In the genomic region with DNA sequence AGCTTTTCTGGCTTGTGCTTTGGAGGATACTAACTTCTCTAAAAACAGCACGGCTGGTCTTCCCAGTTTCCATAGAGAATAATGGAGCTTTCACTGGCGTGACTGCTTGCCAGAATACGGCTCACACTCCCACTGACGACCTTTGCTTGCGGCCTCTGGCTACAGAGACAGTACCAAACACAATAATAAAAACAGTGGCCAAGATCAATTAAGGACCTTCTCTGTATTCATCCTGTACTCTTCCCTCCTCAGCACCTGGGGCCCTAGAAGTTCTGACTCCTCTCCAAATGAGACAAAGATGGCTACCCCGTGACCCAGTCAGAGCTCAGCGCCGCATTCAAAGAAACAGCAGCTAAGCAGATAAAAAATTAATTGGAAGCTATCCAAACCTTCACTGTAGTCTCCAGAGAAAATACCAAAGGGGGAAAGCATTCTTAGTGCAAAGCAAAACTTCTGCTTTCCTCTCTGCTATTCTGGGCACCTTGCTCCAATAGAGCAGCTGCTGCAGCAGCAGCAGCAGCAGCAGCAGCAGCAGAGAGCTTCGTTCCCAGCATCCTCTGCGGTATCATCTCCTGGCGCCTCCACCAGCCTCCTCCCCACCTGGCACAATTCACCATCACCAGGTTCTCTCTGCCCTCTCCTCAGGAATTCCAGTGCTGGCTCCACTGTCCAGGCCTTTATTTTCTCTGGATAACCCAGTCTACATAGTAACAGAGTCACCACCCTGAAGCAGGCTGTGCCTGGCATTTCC, we compare ENCODE assay signal across 9 mouse cellular contexts. TPM values are rescaled to one million over a fixed set of nuclear protein-coding genes. Genes with fewer than 3 reads are reported as not detected.
DNase-seq lines count a peak whose midpoint lies in the region; ATAC-seq and TF ChIP-seq lines count a peak whose summit lies in the region.
"Had no signal": no experiment of that assay in that cellular context is flagged by ENCODE, and none has a peak within 500 bp of the region (broad histone marks: within the 10 kb centered on the region; RNA-seq: fewer than 3 reads in every experiment).

No protein-coding gene starts in this region.

- TF ChIP-seq CTCF in left cerebral cortex, adult 2 months (IDR thresholded peaks at IDR 0.05), result no peak

- DNase-seq in layer of hippocampus, postnatal 14 days (ENCODE audit: low spot score in 2 of 2), result peak; percentile 12 to 19
- DNase-seq in layer of hippocampus, adult 9-10 months (ENCODE audit: low spot score), result no peak
- peak; percentile 30 for DNase-seq in gastrocnemius, postnatal 10 days
- DNase-seq in heart, postnatal 25 days (ENCODE audit: low spot score), result peak; percentile 9
- DNase-seq in cerebellum, adult 18-20 months, result no peak
- no peak for DNase-seq in left cerebral cortex, adult 2 months (ENCODE audit: extremely low spot score in 1 of 2, low spot score in 2 of 2)
- no peak for DNase-seq in adrenal gland, postnatal 36 days

- H3K4me2 ChIP-seq in midbrain, embryonic 16.5 days (ENCODE audit: low read length), result no peak overlapping the region
- H3K4me2 ChIP-seq: neural tube, embryonic 12.5 days had no signal

- no peak overlapping the region for H3K9ac ChIP-seq in midbrain, embryonic 16.5 days (ENCODE audit: low read depth, low read length)
- H3K9ac ChIP-seq: neural tube, embryonic 12.5 days had no signal

- peak; percentile 67 for ATAC-seq in midbrain, embryonic 16.5 days

- no peaks in the 10 kb centered on the region for H3K36me3 ChIP-seq in midbrain, embryonic 16.5 days (ENCODE audit: control insufficient read depth, insufficient read depth, low read length)
- H3K36me3 ChIP-seq: neural tube, embryonic 12.5 days had no signal

- peak overlapping the region; percentile 31 for H3K27ac ChIP-seq in midbrain, embryonic 16.5 days (ENCODE audit: low read length)
- no peak overlapping the region for H3K27ac ChIP-seq in left cerebral cortex, adult 2 months
- H3K27ac ChIP-seq: neural tube, embryonic 12.5 days had no signal

- WGBS in midbrain, embryonic 16.5 days, result 46% methylated on average over 11 of the region's 11 CpGs

- no peaks in the 10 kb centered on the region for H3K9me3 ChIP-seq in midbrain, embryonic 16.5 days (replicated peaks; ENCODE audit: control insufficient read depth, low read length, poor library complexity, severe bottlenecking)
- H3K9me3 ChIP-seq: neural tube, embryonic 12.5 days had no signal

- H3K27me3 ChIP-seq in midbrain, embryonic 16.5 days (ENCODE audit: control insufficient read depth, insufficient read depth, low read depth, low read length), result no peaks in the 10 kb centered on the region
- H3K27me3 ChIP-seq: neural tube, embryonic 12.5 days had no signal

- peaks cover 5% of the 10 kb centered on the region; the same call in 1 of the 2 replicates for H3K4me1 ChIP-seq in midbrain, embryonic 16.5 days (ENCODE audit: control insufficient read depth, insufficient read depth, low read length)

- intact Hi-C loops in heart, postnatal 25 days (cut with DNase I), result no loop called here
- intact Hi-C loops in left cerebral cortex, adult 2 months (cut with DNase I), result no loop called here

- no peak overlapping the region for H3K4me3 ChIP-seq in midbrain, embryonic 16.5 days (ENCODE audit: low read depth, low read length)
- no peak overlapping the region for H3K4me3 ChIP-seq in left cerebral cortex, adult 2 months
- H3K4me3 ChIP-seq: neural tube, embryonic 12.5 days had no signal

RNA-seq across cellular contexts. Expression of a gene that starts 20.6 kb away (rescaled TPM):
- 1 to 10 TPM; 2.7 to 2.9 TPM for total RNA-seq in layer of hippocampus, postnatal 14 days (2021)
- 1 to 10 TPM; 4.5 to 5.5 TPM for total RNA-seq in gastrocnemius, postnatal 10 days (2021)
- under 1 TPM; 0.52 to 0.61 TPM for total RNA-seq in heart, postnatal 25 days (2021)
- 0.20 and 0.26 TPM in 2 replicates for polyA plus RNA-seq in midbrain, embryonic 16.5 days (2015; fragmentation: Nextera tagmentation; extraction: Ambion mirVana)
- total RNA-seq in left cerebral cortex, adult 2 months (2021), result 1 to 10 TPM; 2.5 to 3.0 TPM
- total RNA-seq in adrenal gland, postnatal 36 days (2021), result 1 to 10 TPM; 2.4 to 3.3 TPM

RNA-seq across cellular contexts. Expression of a gene that starts 26.9 kb away (rescaled TPM):
- total RNA-seq in layer of hippocampus, postnatal 14 days (2021), result not detected
- total RNA-seq in gastrocnemius, postnatal 10 days (2021), result not detected
- total RNA-seq in heart, postnatal 25 days (2021), result not detected
- not detected in 2 replicates for polyA plus RNA-seq in midbrain, embryonic 16.5 days (2015; fragmentation: Nextera tagmentation; extraction: Ambion mirVana)
- total RNA-seq in left cerebral cortex, adult 2 months (2021), result not detected
- not detected for total RNA-seq in adrenal gland, postnatal 36 days (2021)
- polyA plus RNA-seq: neural tube, embryonic 12.5 days had no signal

Comparison
In these comparisons a context has a peak if more than half of its experiments do, and no peak if none do; other contexts are left out.
1. DNase-seq: peak in layer of hippocampus, postnatal 14 days (2 of 2), gastrocnemius, postnatal 10 days (single experiment) and heart, postnatal 25 days (single experiment); none in layer of hippocampus, adult 9-10 months (single experiment), cerebellum, adult 18-20 months (0 of 2), left cerebral cortex, adult 2 months (0 of 2) and adrenal gland, postnatal 36 days (0 of 2).